In genomic region chr6:120539132-120539759, GRCm38 (mm10) we compare ENCODE assay signal across 8 mouse cellular contexts. TPM values are rescaled to one million over a fixed set of nuclear protein-coding genes. Genes with fewer than 3 reads are reported as not detected.
A peak's percentile ranks its signal among the peaks of the same experiment; 100 is the strongest.
DNase-seq lines count a peak whose midpoint lies in the region; ATAC-seq lines count a peak whose summit lies in the region.

No protein-coding gene starts in this region.

- H3K27me3 ChIP-seq in hindbrain, embryonic 14.5 days (ENCODE audit: control insufficient read depth, insufficient read depth, low read length): no peaks in the 10 kb centered on the region

- H3K4me1 ChIP-seq in hindbrain, embryonic 14.5 days (replicated peaks; ENCODE audit: control insufficient read depth, insufficient read depth, low read length): peaks cover 5% of the 10 kb centered on the region; the same call in 1 of the 2 replicates

- H3K9me3 ChIP-seq in hindbrain, embryonic 14.5 days (ENCODE audit: control insufficient read depth, low read length): 0 out of 2 replicates have a peak, but pooled peaks cover 5% of the 10 kb centered on the region

- H3K36me3 ChIP-seq in hindbrain, embryonic 14.5 days (replicated peaks; ENCODE audit: control insufficient read depth, insufficient read depth): no peaks in the 10 kb centered on the region

- ATAC-seq in hindbrain, embryonic 14.5 days (ENCODE audit: low FRiP score): peak; percentile 90

- H3K27ac ChIP-seq in hindbrain, embryonic 14.5 days: 0 out of 2 replicates have a peak overlapping the region, but pooled peaks have one; percentile 12

- H3K9ac ChIP-seq in hindbrain, embryonic 14.5 days: peak overlapping the region; percentile 50

- peak overlapping the region; percentile 51 for H3K4me2 ChIP-seq in hindbrain, embryonic 14.5 days (replicated peaks)

- DNase-seq in R1 (ENCODE audit: low read depth, low spot score): peak; percentile 84
- peak; percentile 89 to 92 for DNase-seq in cerebellum, postnatal 14 days
- DNase-seq in frontal cortex, postnatal 25 days (ENCODE audit: low spot score in 2 of 2): peak; percentile 39 to 62
- DNase-seq in hindbrain, embryonic 14.5 days (ENCODE audit: low spot score): peak; percentile 92
- DNase-seq in layer of hippocampus, postnatal 36 days: peak; percentile 47 to 64
- DNase-seq in lung, postnatal 4 days: peak; percentile 72 to 78
- DNase-seq in right cerebral cortex, adult 18-20 months: peak; percentile 45
- DNase-seq in urinary bladder, postnatal 25 days (ENCODE audit: low spot score): peak; percentile 54

- peak overlapping the region; percentile 24; the same call in 1 of the 2 replicates for H3K4me3 ChIP-seq in hindbrain, embryonic 14.5 days (replicated peaks; ENCODE audit: low read length)

- WGBS in hindbrain, embryonic 14.5 days: 1% methylated on average over 16 of the region's 16 CpGs

RNA-seq across cellular contexts. Expression of gene Hdhd5, which starts 8.1 kb away (rescaled TPM):
- 9.6 and 13.4 TPM in 2 replicates for polyA plus RNA-seq in hindbrain, embryonic 14.5 days (2014; fragmentation: Nextera tagmentation; extraction: Ambion mirVana)
- total RNA-seq in layer of hippocampus, postnatal 36 days (2021): 10 to 100 TPM; 29.5 to 30.5 TPM

RNA-seq across cellular contexts. Expression of gene Tmem121b, which starts 45.6 kb away (rescaled TPM):
- polyA plus RNA-seq in hindbrain, embryonic 14.5 days (2014; fragmentation: Nextera tagmentation; extraction: Ambion mirVana): 3.2 and 4.3 TPM in 2 replicates
- 10 to 100 TPM; 37.7 to 41.3 TPM for total RNA-seq in layer of hippocampus, postnatal 36 days (2021)

Comparison
In these comparisons a context has a peak if more than half of its experiments do, and no peak if none do; other contexts are left out.
1. Peak in every context shown above with its lines: DNase-seq, ATAC-seq, H3K4me3 ChIP-seq and H3K27ac ChIP-seq.